Mouse (Mus musculus): Measurements from ENCODE around the gene Astl.

GRCm38 (mm10) chr2:127378611-127378990 is 40.2 kb downstream of the Astl start:
- TF ChIP-seq CTCF (IDR thresholded peaks at IDR 0.05; ENCODE audit: low read depth) = no peak
- TF ChIP-seq EP300 (IDR thresholded peaks at IDR 0.05; ENCODE audit: low read depth) = no peak
